Mouse (Mus musculus): ENCODE data around the gene Proser3. TPM values are rescaled to one million over a fixed set of nuclear protein-coding genes. Genes with fewer than 3 reads are reported as not detected.

Proser3 gene
- polyA plus RNA-seq, 1 experiment from 2014 or later, result 5.6 TPM

DNA sequence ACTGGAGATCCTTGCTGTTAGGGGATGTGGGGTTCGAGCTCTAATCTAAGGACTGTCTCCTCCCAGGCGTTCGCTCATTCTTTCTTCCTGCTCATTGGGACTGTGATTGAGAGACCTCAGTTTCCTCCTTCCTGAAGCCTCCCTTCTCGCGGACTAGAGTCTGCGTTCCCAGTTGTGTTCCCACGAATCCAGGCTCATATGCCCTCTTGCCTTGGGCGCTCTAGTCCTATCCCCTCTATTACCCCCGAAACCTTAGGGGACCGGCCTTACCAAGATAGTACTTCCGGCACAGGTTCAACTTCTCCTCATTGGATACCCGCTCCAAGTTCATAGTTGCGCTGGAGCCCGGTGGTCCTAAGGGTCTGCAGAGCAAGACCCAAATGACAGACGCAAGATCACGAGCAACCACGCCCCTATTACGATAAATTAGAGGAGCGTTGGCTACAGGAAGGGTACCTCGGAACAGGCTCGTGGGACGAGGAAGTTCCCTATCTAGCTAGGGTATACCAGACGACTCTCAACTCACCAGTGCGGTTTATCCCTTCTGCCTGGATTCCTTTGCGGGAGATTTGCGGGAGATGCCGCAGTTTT lies 10.5 kb upstream of the Proser3 start:
- H3K36me3 ChIP-seq (ENCODE audit: inconsistent target), result peaks cover 23% of the 10 kb centered on the region; the same call in 1 of the 2 replicates
- WGBS (ENCODE audit: missing documents), result under 1% methylated on average over 27 of the region's 27 CpGs

DNA sequence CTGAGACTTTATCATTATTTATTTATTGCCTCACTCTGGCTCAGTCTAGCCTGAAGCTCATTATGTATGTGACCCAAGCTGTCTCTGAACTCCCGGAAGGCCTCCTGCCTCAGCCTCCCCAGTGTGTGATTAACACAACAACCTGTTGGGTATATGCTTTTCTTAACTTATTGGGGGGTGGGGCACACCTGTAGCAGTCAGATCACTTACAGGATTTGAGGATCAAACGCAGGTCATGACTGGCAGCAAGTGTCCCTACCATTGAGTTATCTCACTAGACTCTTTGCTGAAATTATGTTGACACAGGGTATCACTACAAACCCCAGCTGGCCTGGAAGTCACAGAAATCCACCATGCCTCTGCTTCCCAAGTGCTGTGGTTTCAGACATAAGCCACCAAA lies 8.2 kb upstream of the Proser3 start:
- Histone ChIP-seq H3K79me2 (ENCODE audit: inconsistent target) (peaks cover 41% of the 10 kb centered on the region), H3K4me3 (ENCODE audit: inconsistent target) (no peak overlapping the region), H3K36me3 (ENCODE audit: inconsistent target) (peaks cover 29% of the 10 kb centered on the region; the same call in 1 of the 2 replicates), H3K27ac (no peak overlapping the region)
- WGBS (ENCODE audit: missing documents), result 92% methylated on average over 2 of the region's 2 CpGs

More for the DNA sequence above, 10.5 kb upstream of the Proser3 start:
- Histone ChIP-seq H3K79me2 (ENCODE audit: inconsistent target) (peaks cover 41% of the 10 kb centered on the region), H3K27ac (peak overlapping the region; percentile 87), H3K4me3 (ENCODE audit: inconsistent target) (peak overlapping the region; percentile 99)

DNA sequence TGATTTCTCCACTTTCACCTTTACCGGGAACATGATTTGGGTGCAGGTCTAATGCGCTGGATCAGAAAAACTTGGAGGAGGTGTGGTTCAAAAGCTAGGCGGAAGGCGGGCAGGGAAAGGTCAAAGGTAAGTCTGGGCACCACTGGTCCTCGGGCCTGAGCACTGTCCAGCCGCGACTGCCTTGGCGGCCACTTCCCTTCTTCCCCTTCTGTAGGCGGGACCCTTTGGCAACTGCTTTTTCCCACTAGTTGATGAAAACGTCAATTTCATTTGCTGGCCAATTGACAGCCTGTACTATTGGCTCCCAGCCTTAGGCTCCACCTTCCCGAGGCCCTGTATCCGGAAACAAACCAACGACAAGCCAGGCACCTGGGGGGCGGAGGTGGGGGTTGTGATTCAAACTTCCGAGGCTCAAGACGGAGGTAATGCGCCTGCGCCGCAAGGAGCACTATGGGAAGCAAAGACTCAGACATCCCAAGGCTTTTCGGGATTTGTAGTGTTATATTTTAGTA lies 7.4 kb upstream of the Proser3 start, which contains the start of gene Lin37:
Gene Lin37, minus strand, starts transcription at position 396 of the 512 bp plus-strand sequence.
- under 1% methylated on average over 19 of the region's 20 CpGs for WGBS (ENCODE audit: missing documents)
- Histone ChIP-seq H3K4me3 (ENCODE audit: inconsistent target) (peak within 1 kb of the TSS; percentile 89), H3K27ac (peak within 1 kb of the TSS; percentile 61), H3K36me3 (ENCODE audit: inconsistent target) (peaks cover 29% of the 10 kb centered on the region; the same call in 1 of the 2 replicates), H3K79me2 (ENCODE audit: inconsistent target) (peaks cover 41% of the 10 kb centered on the region)

DNA sequence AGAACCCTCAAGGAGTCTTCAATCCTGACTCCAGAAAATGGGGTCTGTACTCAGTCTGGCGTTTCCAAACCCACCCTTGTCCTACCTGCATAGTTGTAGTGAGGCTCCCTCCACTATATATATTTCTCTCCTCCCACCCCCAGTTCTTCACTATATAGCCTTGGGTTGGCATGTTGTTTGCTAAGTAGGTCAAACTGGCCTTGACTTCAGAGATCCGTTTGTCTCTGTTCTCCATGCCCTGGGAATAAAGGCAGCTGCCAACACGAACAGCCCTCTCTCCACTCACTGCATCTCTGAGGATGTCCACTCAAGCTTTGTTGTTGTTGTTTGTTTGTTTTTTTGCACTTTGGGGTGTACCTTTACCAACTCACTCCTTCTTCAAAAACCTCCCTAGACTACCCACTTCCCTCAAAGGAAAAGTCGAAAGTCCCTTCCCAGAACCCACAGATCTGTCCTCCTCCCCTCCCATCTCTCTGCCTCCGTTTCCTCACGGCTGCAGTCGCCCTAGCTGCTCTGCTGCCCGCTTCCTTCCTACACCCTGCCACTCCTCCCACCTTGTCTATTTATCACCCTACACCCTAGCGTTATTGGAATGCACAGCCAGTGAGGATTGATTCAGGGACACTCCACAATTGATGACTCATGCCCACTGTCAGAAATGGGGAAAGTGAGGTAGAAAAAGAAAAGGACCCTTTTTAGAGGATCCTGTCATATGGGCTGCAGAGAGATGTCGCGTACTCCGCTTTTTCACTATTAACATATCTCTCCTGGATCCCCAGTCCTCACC lies 6.8 kb upstream of the Proser3 start:
- peak overlapping the region; percentile 61 for H3K27ac ChIP-seq
- peak overlapping the region; percentile 89 for H3K4me3 ChIP-seq (ENCODE audit: inconsistent target)
- WGBS (ENCODE audit: missing documents), result 7% methylated on average over 11 of the region's 12 CpGs
- peaks cover 41% of the 10 kb centered on the region for H3K79me2 ChIP-seq (ENCODE audit: inconsistent target)
- H3K36me3 ChIP-seq (ENCODE audit: inconsistent target), result peaks cover 29% of the 10 kb centered on the region; the same call in 1 of the 2 replicates

DNA sequence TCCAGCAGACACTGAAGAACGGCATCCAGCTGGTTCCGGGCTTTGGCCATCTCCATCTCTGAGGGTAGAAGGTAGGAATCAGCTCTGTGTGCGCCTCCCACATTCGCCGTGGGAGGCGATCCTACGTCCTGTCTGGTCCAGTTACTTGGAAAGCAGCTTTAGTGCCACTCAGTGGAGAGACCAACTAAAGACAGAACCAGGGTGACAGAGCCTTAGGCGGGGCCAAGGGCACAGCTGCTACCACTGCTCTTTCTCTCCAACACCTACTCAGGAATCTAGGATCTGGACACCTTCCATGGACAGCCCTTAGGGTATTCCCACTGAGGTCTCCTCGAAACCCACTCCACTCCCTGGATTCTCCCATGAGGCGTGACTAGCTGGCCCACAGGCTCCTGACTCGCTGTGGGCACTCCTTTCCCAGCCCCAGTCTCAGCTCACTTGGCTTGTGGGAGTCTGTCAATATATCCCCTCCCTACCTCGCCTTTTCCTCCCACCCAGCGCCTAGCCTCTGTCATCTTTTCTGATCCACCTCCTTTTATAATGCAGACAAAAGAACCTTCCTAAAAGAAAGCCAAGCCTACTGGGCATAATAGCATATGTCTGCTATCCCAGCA lies 5.9 kb upstream of the Proser3 start:
- Histone ChIP-seq H3K36me3 (ENCODE audit: inconsistent target) (peaks cover 29% of the 10 kb centered on the region; the same call in 1 of the 2 replicates), H3K27ac (no peak overlapping the region), H3K4me3 (ENCODE audit: inconsistent target) (peak overlapping the region; percentile 89; the same call in 1 of the 2 replicates), H3K79me2 (ENCODE audit: inconsistent target) (peaks cover 41% of the 10 kb centered on the region)
- WGBS (ENCODE audit: missing documents), result 97% methylated on average over 13 of the region's 13 CpGs

DNA sequence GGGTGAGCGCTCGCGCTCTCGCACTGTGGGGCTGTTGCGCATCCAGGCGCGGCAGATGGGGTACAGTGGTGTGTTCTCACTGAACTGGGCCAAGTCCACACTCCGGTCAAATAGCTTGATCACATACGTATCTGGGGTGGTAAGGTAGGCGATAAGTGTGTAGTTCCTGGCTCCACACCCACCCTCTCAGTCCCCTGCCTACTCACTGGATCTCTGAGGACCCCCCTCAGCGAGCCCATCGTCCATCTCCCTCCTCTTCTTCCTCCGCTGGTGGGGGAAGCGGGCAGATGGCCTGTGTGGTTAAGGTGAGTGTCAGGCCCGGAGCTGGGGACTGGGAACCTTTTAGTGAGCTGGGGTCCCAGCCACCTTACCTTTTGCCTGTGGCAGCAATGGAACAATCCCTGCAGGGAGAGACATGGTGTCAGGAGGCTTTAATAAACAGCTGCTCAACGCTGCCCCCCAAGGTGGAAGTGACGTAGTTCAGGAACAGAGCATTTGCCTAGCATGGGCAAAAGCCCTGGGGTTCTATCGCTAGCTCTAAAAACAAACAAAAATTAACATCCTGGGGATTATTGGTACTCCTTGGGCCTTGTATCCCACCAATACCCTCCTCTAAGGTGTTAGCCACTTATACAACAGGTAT lies 4.9 kb upstream of the Proser3 start:
- H3K36me3 ChIP-seq (ENCODE audit: inconsistent target), result peaks cover 29% of the 10 kb centered on the region; the same call in 1 of the 2 replicates
- H3K4me3 ChIP-seq (ENCODE audit: inconsistent target), result no peak overlapping the region
- peaks cover 31% of the 10 kb centered on the region for H3K79me2 ChIP-seq (ENCODE audit: inconsistent target)
- no peak overlapping the region for H3K27ac ChIP-seq
- 97% methylated on average over 18 of the region's 18 CpGs for WGBS (ENCODE audit: missing documents)

DNA sequence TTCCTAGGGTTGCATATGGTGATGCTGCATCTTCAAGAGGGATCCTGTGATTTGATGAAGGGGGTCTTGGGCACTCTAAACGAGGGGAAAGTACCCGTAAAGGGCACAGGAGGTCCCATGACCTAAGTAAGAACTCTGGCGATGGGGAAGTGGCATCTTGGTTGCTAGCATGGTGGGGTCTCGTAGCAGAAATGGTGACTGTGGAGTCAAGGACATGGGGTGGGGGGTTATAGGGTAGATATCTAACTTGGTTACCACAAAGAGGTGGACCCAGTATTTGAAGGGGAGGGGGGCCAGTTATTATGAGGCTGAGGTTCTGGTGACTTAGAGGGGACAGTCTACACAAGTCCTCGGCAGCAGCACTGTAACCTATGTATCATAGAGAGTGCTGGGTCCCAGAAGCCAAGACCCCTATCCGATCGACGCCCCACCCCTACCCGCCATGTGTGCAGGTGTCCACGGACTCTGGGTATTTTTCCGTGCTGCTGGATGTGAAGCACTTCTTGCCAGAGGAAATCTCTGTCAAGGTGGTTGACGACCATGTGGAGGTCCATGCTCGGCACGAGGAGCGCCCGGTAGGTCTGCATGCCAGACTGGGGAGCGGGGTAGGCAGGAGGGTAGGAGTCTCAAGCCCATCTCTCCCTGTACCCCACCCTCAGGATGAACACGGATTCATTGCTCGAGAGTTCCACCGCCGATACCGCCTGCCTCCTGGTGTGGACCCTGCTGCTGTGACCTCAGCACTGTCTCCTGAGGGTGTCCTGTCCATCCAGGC lies 1.9 kb upstream of the Proser3 start:
- no peak overlapping the region for H3K27ac ChIP-seq
- peaks cover 14% of the 10 kb centered on the region for H3K79me2 ChIP-seq (ENCODE audit: inconsistent target)
- H3K36me3 ChIP-seq (ENCODE audit: inconsistent target), result peaks cover 29% of the 10 kb centered on the region; the same call in 1 of the 2 replicates
- peak overlapping the region; percentile 82; the same call in 1 of the 2 replicates for H3K4me3 ChIP-seq (ENCODE audit: inconsistent target)
- WGBS (ENCODE audit: missing documents), result 84% methylated on average over 19 of the region's 22 CpGs

DNA sequence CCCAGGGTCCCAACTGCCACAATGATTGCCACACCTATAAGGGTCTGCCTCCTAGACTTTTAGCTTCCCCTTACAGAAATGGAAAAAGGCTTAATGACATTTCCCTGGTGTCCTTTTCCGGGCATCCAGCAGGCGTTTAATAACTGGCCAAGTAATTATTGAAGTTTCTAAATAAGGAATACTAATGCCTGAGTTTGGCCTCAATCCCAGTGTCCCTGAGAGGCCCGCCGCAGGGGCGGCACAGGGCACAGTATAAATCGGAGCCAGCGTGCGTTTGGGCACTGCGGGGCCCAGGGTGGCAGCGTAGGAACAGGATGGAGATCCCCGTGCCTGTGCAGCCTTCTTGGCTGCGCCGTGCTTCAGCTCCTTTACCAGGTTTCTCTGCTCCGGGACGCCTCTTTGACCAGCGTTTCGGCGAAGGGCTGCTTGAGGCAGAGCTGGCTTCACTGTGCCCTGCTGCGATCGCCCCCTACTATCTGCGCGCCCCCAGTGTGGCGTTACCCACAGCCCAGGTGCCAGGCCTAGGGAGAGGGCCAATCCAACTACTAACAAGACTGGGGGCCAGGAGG lies 1.0 kb upstream of the Proser3 start:
- Histone ChIP-seq H3K79me2 (ENCODE audit: inconsistent target) (peaks cover 5% of the 10 kb centered on the region), H3K36me3 (ENCODE audit: inconsistent target) (peaks cover 29% of the 10 kb centered on the region; the same call in 1 of the 2 replicates), H3K4me3 (ENCODE audit: inconsistent target) (peak overlapping the region; percentile 82), H3K27ac (peak overlapping the region; percentile 90)
- WGBS (ENCODE audit: missing documents), result 2% methylated on average over 23 of the region's 23 CpGs

DNA sequence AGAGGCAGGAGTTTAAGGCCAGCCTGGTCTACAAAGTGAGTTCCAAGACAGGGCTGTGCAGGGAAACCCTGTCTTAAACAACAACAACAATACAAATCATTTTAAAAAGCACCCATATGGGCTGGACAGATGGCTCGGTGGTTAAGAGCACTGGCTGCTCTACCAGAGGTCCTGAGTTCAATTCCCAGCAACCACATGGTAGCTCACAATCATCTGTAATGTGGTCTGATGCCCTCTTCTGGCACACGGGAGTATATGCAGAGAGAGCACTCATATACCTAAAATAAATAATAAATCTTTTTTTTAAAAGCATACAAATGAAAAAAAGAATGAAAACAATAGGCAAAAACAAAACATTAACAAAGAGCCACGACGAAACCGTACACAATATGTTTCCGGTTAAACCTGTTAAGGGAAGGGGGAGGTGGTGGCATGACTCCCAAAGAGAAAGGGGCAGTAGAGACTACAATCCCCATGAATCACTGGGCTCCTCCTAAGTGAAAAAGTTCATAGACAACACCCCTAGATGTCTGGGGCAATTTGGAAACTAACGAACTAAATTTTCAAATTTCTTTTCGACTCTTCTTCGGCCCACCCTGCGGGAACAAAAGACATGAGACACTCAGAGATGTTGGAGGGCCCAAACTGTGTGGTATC lies 526 bp downstream of the Proser3 start:
- H3K27ac ChIP-seq, result peak overlapping the region; percentile 90
- H3K79me2 ChIP-seq (ENCODE audit: inconsistent target), result no peaks in the 10 kb centered on the region
- peak overlapping the region; percentile 82 for H3K4me3 ChIP-seq (ENCODE audit: inconsistent target)
- 3% methylated on average over 8 of the region's 10 CpGs for WGBS (ENCODE audit: missing documents)
- H3K36me3 ChIP-seq (ENCODE audit: inconsistent target), result peaks cover 19% of the 10 kb centered on the region; the same call in 1 of the 2 replicates

DNA sequence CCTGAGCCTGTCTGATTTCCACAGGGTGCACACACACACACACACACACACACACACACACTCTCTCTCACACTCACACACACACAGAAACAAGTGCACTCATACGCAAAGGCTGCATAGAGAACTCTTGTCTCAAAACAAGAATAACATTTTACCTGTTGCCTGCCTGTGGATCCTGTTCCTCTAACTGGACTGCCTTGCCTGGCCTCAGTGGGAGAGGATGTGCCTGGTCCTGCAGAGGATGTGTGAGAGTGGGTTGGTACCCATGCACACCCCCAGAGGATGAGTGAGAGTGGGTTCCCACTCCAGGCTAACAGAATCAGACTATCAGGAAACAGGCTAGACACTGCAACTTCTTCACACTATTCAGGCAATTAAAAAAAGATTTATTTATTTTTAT lies 1.5 kb downstream of the Proser3 start:
- Histone ChIP-seq H3K79me2 (ENCODE audit: inconsistent target) (no peaks in the 10 kb centered on the region), H3K27ac (no peak overlapping the region), H3K4me3 (ENCODE audit: inconsistent target) (no peak overlapping the region), H3K36me3 (ENCODE audit: inconsistent target) (peaks cover 11% of the 10 kb centered on the region; the same call in 1 of the 2 replicates)
- WGBS (ENCODE audit: missing documents), result 91% methylated on average over 1 of the region's 1 CpGs

DNA sequence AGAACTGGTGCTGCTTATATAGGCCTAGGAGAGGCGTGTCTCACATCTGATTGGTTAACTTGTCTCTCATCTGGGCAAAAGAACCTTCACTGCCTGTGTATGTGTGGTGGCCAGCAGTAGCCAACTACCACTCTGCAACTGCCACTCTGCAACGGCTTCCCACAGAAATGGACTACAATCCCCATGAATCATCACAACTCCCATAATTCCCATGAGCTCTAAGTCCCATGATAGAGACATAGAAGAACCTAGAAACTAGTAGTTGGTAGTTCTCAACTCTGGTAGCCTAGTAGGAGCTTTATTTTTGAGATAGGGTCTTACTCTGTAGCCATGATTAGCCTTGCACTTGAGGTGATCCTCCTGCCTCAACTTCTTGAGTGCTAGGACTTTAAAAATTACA lies 2.2 kb downstream of the Proser3 start:
- WGBS (ENCODE audit: missing documents), result 92% methylated on average over 1 of the region's 2 CpGs
- H3K27ac ChIP-seq, result no peak overlapping the region
- no peaks in the 10 kb centered on the region for H3K79me2 ChIP-seq (ENCODE audit: inconsistent target)
- peaks cover 4% of the 10 kb centered on the region; the same call in 1 of the 2 replicates for H3K36me3 ChIP-seq (ENCODE audit: inconsistent target)
- no peak overlapping the region for H3K4me3 ChIP-seq (ENCODE audit: inconsistent target)

DNA sequence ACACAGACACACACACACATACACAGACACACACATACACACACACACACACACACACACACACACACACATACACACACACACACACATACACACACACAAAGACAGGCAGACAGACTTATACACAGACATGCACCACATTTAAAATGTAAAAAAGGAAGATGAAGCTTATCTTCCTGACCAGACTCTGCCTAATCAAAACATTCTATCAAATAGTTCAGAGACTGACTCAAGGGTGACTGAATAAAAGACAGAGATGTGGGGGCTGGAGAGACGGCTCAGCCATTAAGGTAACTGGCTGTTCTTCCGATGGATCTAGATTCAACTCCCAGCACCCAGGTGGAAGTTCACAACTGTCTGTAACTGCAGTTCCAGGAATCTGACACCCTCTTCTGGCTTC lies 7.8 kb downstream of the Proser3 start:
- H3K36me3 ChIP-seq (ENCODE audit: inconsistent target), result no peaks in the 10 kb centered on the region; the same call in 1 of the 2 replicates

DNA sequence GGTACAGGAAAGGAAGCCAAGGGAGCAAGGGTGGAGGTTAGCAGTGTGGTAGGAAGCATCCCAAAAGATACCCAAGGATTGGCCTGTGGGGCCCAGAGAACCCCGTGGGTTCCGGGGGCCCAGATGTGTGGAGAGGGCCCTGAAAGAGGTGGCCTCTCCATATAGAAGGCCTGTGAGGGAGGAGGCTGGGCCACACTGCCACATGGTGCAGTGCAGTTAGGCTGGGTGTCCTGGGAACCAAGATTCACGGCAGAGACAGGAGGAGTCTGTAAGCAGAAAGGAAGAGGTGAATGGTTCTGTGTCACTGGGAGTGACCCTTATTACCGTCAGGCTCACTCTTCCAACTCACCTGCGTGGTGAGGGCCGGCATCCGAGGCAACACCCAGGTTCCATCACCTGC lies 11.5 kb downstream of the Proser3 start:
- Histone ChIP-seq H3K4me3 (ENCODE audit: inconsistent target) (no peak overlapping the region), H3K36me3 (ENCODE audit: inconsistent target) (no peaks in the 10 kb centered on the region), H3K27ac (no peak overlapping the region), H3K79me2 (ENCODE audit: inconsistent target) (no peaks in the 10 kb centered on the region)
- WGBS (ENCODE audit: missing documents), result 95% methylated on average over 7 of the region's 7 CpGs

More for the DNA sequence above, 7.8 kb downstream of the Proser3 start:
- WGBS (ENCODE audit: missing documents), result 96% methylated on average over 2 of the region's 2 CpGs
- Histone ChIP-seq H3K27ac (no peak overlapping the region), H3K4me3 (ENCODE audit: inconsistent target) (no peak overlapping the region), H3K79me2 (ENCODE audit: inconsistent target) (no peaks in the 10 kb centered on the region)

Data from macrophage (primary cell).